Mouse (Mus musculus) forebrain, embryonic 13.5 days (tissue): ENCODE results near the gene Fmnl3. TPM values are rescaled to one million over a fixed set of nuclear protein-coding genes. Genes with fewer than 3 reads are reported as not detected.

ENCODE experiments used
- ATAC-seq: fragments of 200-750 bp; cut with Nextera tagmentation; 2 replicates; pipeline ENCODE4 v1.8.0; 2017
- H3K27ac ChIP-seq: fragments of 300-500 bp; sonication (generic); 2 replicates; pipeline ENCODE4 v1.5.1; 2015; ENCODE audit warnings: inconsistent platforms, mild to moderate bottlenecking, moderate library complexity
- H3K27me3 ChIP-seq: fragments of 300-500 bp; sonication (generic); 2 replicates; pipeline ENCODE4 v1.6.1; 2015; ENCODE audit warnings: mild to moderate bottlenecking, inconsistent platforms
- H3K36me3 ChIP-seq: fragments of 300-500 bp; sonication (generic); 2 replicates; pipeline ENCODE4 v1.6.1; 2015; ENCODE audit warnings: mild to moderate bottlenecking, inconsistent platforms; ENCODE audit not compliant: poor library complexity, severe bottlenecking
- H3K4me1 ChIP-seq: fragments of 300-500 bp; sonication (generic); 2 replicates; pipeline ENCODE4 v1.6.1; 2015; ENCODE audit warnings: inconsistent platforms
- H3K4me2 ChIP-seq: fragments of 300-500 bp; sonication (generic); 2 replicates; pipeline ENCODE4 v1.6.1; 2015; ENCODE audit warnings: inconsistent platforms, mild to moderate bottlenecking, moderate library complexity
- H3K4me3 ChIP-seq: fragments of 300-500 bp; sonication (generic); 2 replicates; pipeline ENCODE4 v1.5.1; 2015; ENCODE audit warnings: mild to moderate bottlenecking, inconsistent platforms
- H3K9ac ChIP-seq: fragments of 300-500 bp; sonication (generic); 2 replicates; pipeline ENCODE4 v1.6.1; 2015; ENCODE audit warnings: mild to moderate bottlenecking, inconsistent platforms
- H3K9me3 ChIP-seq: fragments of 300-500 bp; sonication (generic); replicated peaks from 2 replicates; pipeline ENCODE4 v1.6.1; 2016; ENCODE audit warnings: inconsistent platforms
- WGBS: fragments of 180-500 bp; shearing (Covaris S2); methylation state at CpG from one replicate; pipeline ENCODE4 v1.1.7; 2015; 5-methylcytosine and 5-hydroxymethylcytosine counted together
- polyA plus RNA-seq: library from polyadenylated mRNA; unstranded; fragments of >200 nt; fragmentation: Nextera tagmentation; extraction: Ambion mirVana; gene quantifications from 2 replicates; pipeline ENCODE4 v1.2.1, GENCODE M21; 2015

Fmnl3 gene
- polyA plus RNA-seq = 8.1 and 8.2 TPM in 2 replicates

GRCm38 (mm10) chr15:99370259-99370691 lies at the start of gene Fmnl3:
Gene Fmnl3 (minus strand): TSS chr15:99370482.
- H3K4me1 ChIP-seq = peaks cover 14% of the 10 kb centered on the region
- peak within 1 kb of the TSS; percentile 87 for H3K9ac ChIP-seq
- H3K27ac ChIP-seq = peak within 1 kb of the TSS; percentile 72
- H3K27me3 ChIP-seq = peaks cover 7% of the 10 kb centered on the region; the same call in 1 of the 2 replicates
- peak within 1 kb of the TSS; percentile 79 for H3K4me3 ChIP-seq
- no peaks in the 10 kb centered on the region for H3K9me3 ChIP-seq
- WGBS = under 1% methylated on average over 36 of the region's 48 CpGs
- no peaks in the 10 kb centered on the region for H3K36me3 ChIP-seq
- peak within 1 kb of the TSS; percentile 73 for H3K4me2 ChIP-seq
- peak; percentile 97 for ATAC-seq

- H3K27ac ChIP-seq = peak overlapping the region; percentile 54; the same call in 1 of the 2 replicates
- peaks cover 16% of the 10 kb centered on the region for H3K4me1 ChIP-seq
- H3K9me3 ChIP-seq = no peaks in the 10 kb centered on the region
- H3K4me2 ChIP-seq = no peak overlapping the region
- ATAC-seq = no peak
- H3K27me3 ChIP-seq = no peaks in the 10 kb centered on the region
- peaks cover 14% of the 10 kb centered on the region for H3K36me3 ChIP-seq
- no peak overlapping the region for H3K4me3 ChIP-seq
- WGBS = 43% methylated on average over 17 of the region's 17 CpGs
- H3K9ac ChIP-seq = no peak overlapping the region
Measured at GRCm38 (mm10) chr15:99417692-99418271, 47.5 kb upstream of the Fmnl3 start.

GRCm38 (mm10) chr15:99416957-99417356 lies 46.7 kb upstream of the Fmnl3 start:
- no peak overlapping the region for H3K4me3 ChIP-seq
- WGBS = 29% methylated on average over 4 of the region's 4 CpGs
- peaks cover 6% of the 10 kb centered on the region; the same call in 1 of the 2 replicates for H3K36me3 ChIP-seq
- no peak overlapping the region for H3K9ac ChIP-seq
- H3K9me3 ChIP-seq = no peaks in the 10 kb centered on the region
- no peak overlapping the region for H3K4me2 ChIP-seq
- no peaks in the 10 kb centered on the region for H3K27me3 ChIP-seq
- peaks cover 16% of the 10 kb centered on the region for H3K4me1 ChIP-seq
- ATAC-seq = no peak
- no peak overlapping the region for H3K27ac ChIP-seq

- Histone ChIP-seq H3K4me2 (no peak overlapping the region), H3K4me3 (no peak overlapping the region), H3K27ac (no peak overlapping the region), H3K27me3 (no peaks in the 10 kb centered on the region), H3K36me3 (peaks cover under 1% of the 10 kb centered on the region; the same call in 1 of the 2 replicates), H3K4me1 (peaks cover 16% of the 10 kb centered on the region), H3K9ac (no peak overlapping the region), H3K9me3 (no peaks in the 10 kb centered on the region)
- 18% methylated on average over 13 of the region's 13 CpGs for WGBS
- peak; percentile 43 for ATAC-seq
Measured at GRCm38 (mm10) chr15:99416348-99416882, 46.1 kb upstream of the Fmnl3 start.

GRCm38 (mm10) chr15:99415793-99416192 lies 45.5 kb upstream of the Fmnl3 start:
- no peak for ATAC-seq
- H3K27ac ChIP-seq = no peak overlapping the region
- H3K4me3 ChIP-seq = no peak overlapping the region
- no peak overlapping the region for H3K4me2 ChIP-seq
- no peaks in the 10 kb centered on the region for H3K36me3 ChIP-seq
- no peaks in the 10 kb centered on the region for H3K27me3 ChIP-seq
- H3K9ac ChIP-seq = no peak overlapping the region
- 18% methylated on average over 2 of the region's 2 CpGs for WGBS
- H3K4me1 ChIP-seq = peaks cover 12% of the 10 kb centered on the region
- no peaks in the 10 kb centered on the region for H3K9me3 ChIP-seq

GRCm38 (mm10) chr15:99411747-99412146 lies 41.5 kb upstream of the Fmnl3 start:
- Histone ChIP-seq H3K9me3 (no peaks in the 10 kb centered on the region), H3K4me2 (no peak overlapping the region), H3K27me3 (no peaks in the 10 kb centered on the region), H3K27ac (no peak overlapping the region), H3K4me3 (no peak overlapping the region), H3K36me3 (peaks cover 37% of the 10 kb centered on the region), H3K9ac (no peak overlapping the region), H3K4me1 (no peaks in the 10 kb centered on the region)
- ATAC-seq = no peak
- 70% methylated on average over 14 of the region's 14 CpGs for WGBS

GRCm38 (mm10) chr15:99408845-99409244 lies 38.6 kb upstream of the Fmnl3 start:
- H3K4me1 ChIP-seq = no peaks in the 10 kb centered on the region
- no peak overlapping the region for H3K4me2 ChIP-seq
- no peak overlapping the region for H3K4me3 ChIP-seq
- no peaks in the 10 kb centered on the region for H3K9me3 ChIP-seq
- H3K9ac ChIP-seq = no peak overlapping the region
- H3K36me3 ChIP-seq = peaks cover 66% of the 10 kb centered on the region
- 91% methylated on average over 9 of the region's 9 CpGs for WGBS
- ATAC-seq = no peak
- H3K27ac ChIP-seq = no peak overlapping the region
- H3K27me3 ChIP-seq = no peaks in the 10 kb centered on the region

- H3K27me3 ChIP-seq = no peaks in the 10 kb centered on the region
- no peak overlapping the region for H3K9ac ChIP-seq
- no peak overlapping the region for H3K4me3 ChIP-seq
- H3K36me3 ChIP-seq = peaks cover 83% of the 10 kb centered on the region
- no peaks in the 10 kb centered on the region for H3K4me1 ChIP-seq
- no peak overlapping the region for H3K4me2 ChIP-seq
- no peak overlapping the region for H3K27ac ChIP-seq
- H3K9me3 ChIP-seq = no peaks in the 10 kb centered on the region
- ATAC-seq = no peak
- WGBS = 89% methylated on average over 15 of the region's 15 CpGs
Measured at GRCm38 (mm10) chr15:99406986-99407570, 36.8 kb upstream of the Fmnl3 start.

- ATAC-seq = no peak
- Histone ChIP-seq H3K4me1 (no peaks in the 10 kb centered on the region), H3K27ac (no peak overlapping the region), H3K9ac (no peak overlapping the region), H3K9me3 (no peaks in the 10 kb centered on the region), H3K27me3 (no peaks in the 10 kb centered on the region), H3K36me3 (peaks cover 81% of the 10 kb centered on the region), H3K4me3 (no peak overlapping the region), H3K4me2 (no peak overlapping the region)
- WGBS = 90% methylated on average over 9 of the region's 9 CpGs
Measured at GRCm38 (mm10) chr15:99405150-99405549, 34.9 kb upstream of the Fmnl3 start.

- WGBS = 94% methylated on average over 12 of the region's 12 CpGs
- no peak overlapping the region for H3K9ac ChIP-seq
- H3K4me3 ChIP-seq = no peak overlapping the region
- no peak for ATAC-seq
- H3K27me3 ChIP-seq = no peaks in the 10 kb centered on the region
- H3K9me3 ChIP-seq = no peaks in the 10 kb centered on the region
- H3K36me3 ChIP-seq = peaks cover 65% of the 10 kb centered on the region
- H3K4me2 ChIP-seq = no peak overlapping the region
- H3K27ac ChIP-seq = no peak overlapping the region
- peaks cover 9% of the 10 kb centered on the region for H3K4me1 ChIP-seq
Measured at GRCm38 (mm10) chr15:99403159-99403889, 33.0 kb upstream of the Fmnl3 start.

- H3K9me3 ChIP-seq = no peaks in the 10 kb centered on the region
- H3K4me3 ChIP-seq = no peak overlapping the region
- H3K4me1 ChIP-seq = peaks cover 25% of the 10 kb centered on the region
- H3K27ac ChIP-seq = no peak overlapping the region
- H3K4me2 ChIP-seq = no peak overlapping the region
- WGBS = 90% methylated on average over 6 of the region's 6 CpGs
- no peak overlapping the region for H3K9ac ChIP-seq
- no peak for ATAC-seq
- no peaks in the 10 kb centered on the region for H3K27me3 ChIP-seq
- peaks cover 38% of the 10 kb centered on the region for H3K36me3 ChIP-seq
Measured at GRCm38 (mm10) chr15:99400602-99401001, 30.3 kb upstream of the Fmnl3 start.
